Mouse (Mus musculus): ENCODE data around the gene Stum. TPM values are rescaled to one million over a fixed set of nuclear protein-coding genes. Genes with fewer than 3 reads are reported as not detected.

Gene Stum
- total RNA-seq, 1 experiment from 2014 or later: 0.70 TPM

DNA sequence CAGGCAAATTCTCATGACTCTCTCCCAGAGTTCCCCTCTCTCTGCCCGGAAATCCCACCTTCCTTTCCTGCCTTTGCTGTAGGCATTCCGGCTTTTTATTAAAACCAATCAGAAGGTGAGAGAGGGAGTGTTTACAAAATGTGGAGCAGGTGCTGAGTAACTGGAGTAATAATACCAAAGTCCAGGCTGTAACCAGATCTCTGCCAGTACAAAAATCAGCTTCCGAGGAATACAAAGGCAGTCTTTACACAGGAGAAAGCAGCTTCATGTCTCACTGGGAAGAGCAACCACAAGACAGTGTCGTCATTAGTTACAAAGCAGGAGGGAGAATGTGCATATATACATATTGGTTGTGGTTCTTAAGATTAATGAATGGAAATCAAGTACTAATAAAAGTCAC lies 19.3 kb upstream of the Stum start:
- ATAC-seq (ENCODE audit: extremely low read depth, insufficient number of reproducible peaks, low FRiP score, poor library complexity, severe bottlenecking): no peak

DNA sequence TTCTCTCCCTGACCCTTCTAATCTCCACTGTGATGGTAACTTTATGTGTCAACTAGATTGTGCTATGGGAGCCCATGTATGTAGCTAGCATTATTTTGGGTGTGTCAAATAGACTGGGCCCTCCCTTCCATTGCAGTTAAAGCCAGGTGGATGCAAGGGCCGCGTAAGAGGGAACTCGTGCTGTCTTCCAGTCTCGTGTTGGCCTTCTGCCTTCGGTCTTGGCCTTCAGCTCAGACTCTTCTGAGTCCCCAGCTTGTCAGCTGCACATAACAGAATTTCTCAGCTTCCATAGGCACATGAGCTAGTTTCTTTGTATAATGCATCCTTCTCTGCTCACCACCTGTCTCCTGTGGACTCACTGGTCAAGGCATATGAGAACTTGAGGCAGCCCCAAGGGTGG lies 17.3 kb upstream of the Stum start:
- no peak for ATAC-seq (ENCODE audit: extremely low read depth, insufficient number of reproducible peaks, low FRiP score, poor library complexity, severe bottlenecking)

- no peak for ATAC-seq (ENCODE audit: extremely low read depth, insufficient number of reproducible peaks, low FRiP score, poor library complexity, severe bottlenecking)
These were observed 16.9 kb upstream of the Stum start for GRCm38 (mm10) chr1:180500218-180500617.

DNA sequence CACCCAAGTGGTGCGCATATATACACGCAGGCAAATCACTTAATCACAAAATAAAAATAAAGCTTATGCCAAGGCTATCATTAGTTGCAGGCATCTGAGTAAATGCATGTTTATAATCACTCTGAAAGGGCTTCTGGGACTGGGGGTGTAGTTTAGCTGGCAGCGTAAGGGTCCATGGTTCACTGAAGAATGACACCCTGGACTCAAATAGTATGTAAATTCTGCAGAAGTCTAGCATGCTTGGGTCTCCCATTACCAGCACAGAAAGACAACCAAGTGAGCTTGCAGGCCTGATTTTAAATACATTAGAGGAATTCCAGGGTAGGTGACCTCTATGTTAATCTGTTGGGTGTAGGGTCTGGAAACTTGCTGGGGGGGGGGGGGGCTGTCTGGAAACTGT lies 16.5 kb upstream of the Stum start:
- no peak for ATAC-seq (ENCODE audit: extremely low read depth, insufficient number of reproducible peaks, low FRiP score, poor library complexity, severe bottlenecking)

- ATAC-seq (ENCODE audit: extremely low read depth, insufficient number of reproducible peaks, low FRiP score, poor library complexity, severe bottlenecking): no peak
These were observed 9.5 kb upstream of the Stum start for GRCm38 (mm10) chr1:180492777-180493176.

- ATAC-seq (ENCODE audit: extremely low read depth, insufficient number of reproducible peaks, low FRiP score, poor library complexity, severe bottlenecking): no peak
These were observed 2.0 kb upstream of the Stum start for GRCm38 (mm10) chr1:180485346-180485745.

GRCm38 (mm10) chr1:180482840-180483398 lies 385 bp downstream of the Stum start:
- no peak for ATAC-seq (ENCODE audit: extremely low read depth, insufficient number of reproducible peaks, low FRiP score, poor library complexity, severe bottlenecking)

DNA sequence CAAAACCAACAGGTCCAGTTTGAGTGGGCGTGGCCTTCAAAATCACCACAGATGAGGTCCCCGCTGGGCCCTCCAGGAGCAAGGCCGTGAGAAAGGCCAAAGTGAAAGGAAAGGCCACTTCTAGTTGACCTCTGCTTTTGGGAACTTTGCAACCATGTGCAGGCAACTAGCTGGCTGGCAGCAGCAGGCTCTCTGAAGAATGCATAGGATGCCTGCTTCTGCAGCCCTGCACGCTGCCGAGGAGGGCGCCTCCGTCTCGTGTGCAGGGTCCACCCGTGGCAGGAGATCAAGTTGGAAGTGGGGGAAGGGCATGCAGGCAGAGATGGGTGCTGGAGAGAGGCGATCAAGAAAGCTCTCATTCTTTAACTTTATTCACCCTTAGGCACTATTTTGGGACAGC lies 1.3 kb downstream of the Stum start:
- ATAC-seq (ENCODE audit: extremely low read depth, insufficient number of reproducible peaks, low FRiP score, poor library complexity, severe bottlenecking): no peak

DNA sequence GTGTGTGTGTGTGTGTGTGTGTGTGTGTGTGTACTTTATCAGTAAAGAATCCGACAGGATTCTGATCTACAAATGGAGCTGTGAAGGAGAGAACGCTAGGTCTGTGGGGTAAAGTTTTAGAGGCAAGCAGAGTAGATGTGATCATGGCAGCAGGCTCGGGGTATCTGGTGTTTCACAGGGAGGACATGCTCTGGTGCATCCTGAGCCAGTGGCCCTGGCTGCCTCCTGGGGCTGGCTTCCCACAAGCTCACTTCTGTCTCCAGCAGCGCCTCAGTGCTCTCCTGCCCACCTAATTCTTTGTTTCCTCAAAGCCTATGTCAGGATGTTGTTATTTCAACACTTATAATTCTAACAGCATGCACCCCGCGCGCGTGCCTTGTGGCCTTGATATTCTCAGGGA lies 2.0 kb downstream of the Stum start:
- no peak for ATAC-seq (ENCODE audit: extremely low read depth, insufficient number of reproducible peaks, low FRiP score, poor library complexity, severe bottlenecking)

- no peak for ATAC-seq (ENCODE audit: extremely low read depth, insufficient number of reproducible peaks, low FRiP score, poor library complexity, severe bottlenecking)
These were observed 3.0 kb downstream of the Stum start for GRCm38 (mm10) chr1:180480325-180480724.

GRCm38 (mm10) chr1:180473566-180473965 lies 9.7 kb downstream of the Stum start:
- ATAC-seq (ENCODE audit: extremely low read depth, insufficient number of reproducible peaks, low FRiP score, poor library complexity, severe bottlenecking): no peak

- no peak for ATAC-seq (ENCODE audit: extremely low read depth, insufficient number of reproducible peaks, low FRiP score, poor library complexity, severe bottlenecking)
These were observed 15.3 kb downstream of the Stum start for GRCm38 (mm10) chr1:180468004-180468403.

GRCm38 (mm10) chr1:180465620-180466019 lies 17.7 kb downstream of the Stum start:
- ATAC-seq (ENCODE audit: extremely low read depth, insufficient number of reproducible peaks, low FRiP score, poor library complexity, severe bottlenecking): no peak

DNA sequence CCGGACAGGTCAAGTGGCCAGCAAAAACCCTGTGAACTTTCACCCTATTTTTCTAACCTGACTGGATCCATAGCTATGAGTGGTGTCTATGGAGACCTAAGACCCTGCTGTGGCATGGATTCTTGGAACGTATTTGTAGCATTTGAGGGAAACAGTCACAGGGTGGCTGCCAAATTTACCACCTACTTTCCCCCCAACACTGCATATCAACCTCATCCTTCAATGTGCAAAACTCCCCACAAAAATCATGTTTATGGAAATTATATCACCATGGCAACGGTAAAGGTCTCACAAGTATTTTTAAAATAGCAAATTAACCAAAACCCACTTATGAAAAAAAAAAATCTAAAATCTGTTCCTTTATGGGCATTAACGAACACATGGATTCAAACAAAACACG lies 18.9 kb downstream of the Stum start:
- no peak for ATAC-seq (ENCODE audit: extremely low read depth, insufficient number of reproducible peaks, low FRiP score, poor library complexity, severe bottlenecking)

- ATAC-seq (ENCODE audit: extremely low read depth, insufficient number of reproducible peaks, low FRiP score, poor library complexity, severe bottlenecking): no peak
These were observed 20.3 kb downstream of the Stum start for GRCm38 (mm10) chr1:180462983-180463475.

- ATAC-seq (ENCODE audit: extremely low read depth, insufficient number of reproducible peaks, low FRiP score, poor library complexity, severe bottlenecking): no peak
These were observed 20.9 kb downstream of the Stum start for GRCm38 (mm10) chr1:180462396-180462795.

GRCm38 (mm10) chr1:180460721-180461120 lies 22.6 kb downstream of the Stum start:
- ATAC-seq (ENCODE audit: extremely low read depth, insufficient number of reproducible peaks, low FRiP score, poor library complexity, severe bottlenecking): no peak

GRCm38 (mm10) chr1:180458680-180459079 lies 24.6 kb downstream of the Stum start:
- no peak for ATAC-seq (ENCODE audit: extremely low read depth, insufficient number of reproducible peaks, low FRiP score, poor library complexity, severe bottlenecking)

DNA sequence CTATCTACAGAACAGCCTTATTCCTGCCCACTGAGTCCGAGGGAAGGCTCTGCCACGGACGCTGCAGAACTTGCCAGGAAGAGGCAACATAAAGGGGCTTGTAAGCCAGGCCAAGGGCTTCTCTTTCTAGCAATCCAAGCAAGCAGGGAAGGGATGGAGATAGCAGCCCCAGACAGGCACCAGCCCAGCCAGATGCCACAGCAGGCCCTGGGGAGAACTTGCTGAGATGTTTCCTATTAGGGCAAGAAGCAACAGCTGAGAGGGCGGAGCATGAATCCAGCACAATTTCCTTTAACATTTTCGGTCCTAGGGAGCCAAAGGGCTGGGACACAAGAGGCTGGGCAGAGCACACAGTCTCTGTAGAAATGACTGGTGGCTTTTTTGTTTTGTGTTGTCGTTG lies 25.0 kb downstream of the Stum start:
- no peak for ATAC-seq (ENCODE audit: extremely low read depth, insufficient number of reproducible peaks, low FRiP score, poor library complexity, severe bottlenecking)

GRCm38 (mm10) chr1:180449641-180450040 lies 33.7 kb downstream of the Stum start:
- no peak for ATAC-seq (ENCODE audit: extremely low read depth, insufficient number of reproducible peaks, low FRiP score, poor library complexity, severe bottlenecking)

- ATAC-seq (ENCODE audit: extremely low read depth, insufficient number of reproducible peaks, low FRiP score, poor library complexity, severe bottlenecking): no peak
These were observed 38.9 kb downstream of the Stum start for GRCm38 (mm10) chr1:180444411-180444810.

All from neutrophil, adult 5-6 weeks (primary cell).